Mouse (Mus musculus): ENCODE results near the gene Rtn4ip1. TPM values are rescaled to one million over a fixed set of nuclear protein-coding genes. Genes with fewer than 3 reads are reported as not detected.
"Not testable (repeated sequence)": the region's sequence is repeated elsewhere in the genome, so short reads cannot be mapped to it uniquely, and the experiment has no call there.

Rtn4ip1 gene
- total RNA-seq, 2 experiments from 2014 or later = 27.5 to 29.7 TPM

DNA sequence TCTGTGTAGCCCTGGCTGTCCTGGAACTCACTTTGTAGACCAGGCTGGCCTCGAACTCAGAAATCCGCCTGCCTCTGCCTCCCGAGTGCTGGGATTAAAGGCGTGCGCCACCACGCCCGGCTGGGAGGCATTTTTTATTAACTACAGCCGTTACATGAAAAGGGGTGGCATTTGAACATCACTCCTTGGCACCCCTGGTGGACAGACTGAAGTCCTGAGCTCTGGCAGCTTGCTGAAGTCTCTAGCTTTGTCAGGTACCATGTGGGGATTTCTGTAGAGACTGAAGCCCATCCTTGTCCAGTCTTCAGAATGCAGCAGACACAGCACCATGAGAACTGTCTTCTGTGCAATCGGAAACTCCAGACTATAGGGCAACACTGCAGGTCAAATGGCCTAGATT, 24.2 kb downstream of the Rtn4ip1 start:
- not testable (repeated sequence) for DNase-seq (ENCODE audit: low spot score in 2 of 2)

DNA sequence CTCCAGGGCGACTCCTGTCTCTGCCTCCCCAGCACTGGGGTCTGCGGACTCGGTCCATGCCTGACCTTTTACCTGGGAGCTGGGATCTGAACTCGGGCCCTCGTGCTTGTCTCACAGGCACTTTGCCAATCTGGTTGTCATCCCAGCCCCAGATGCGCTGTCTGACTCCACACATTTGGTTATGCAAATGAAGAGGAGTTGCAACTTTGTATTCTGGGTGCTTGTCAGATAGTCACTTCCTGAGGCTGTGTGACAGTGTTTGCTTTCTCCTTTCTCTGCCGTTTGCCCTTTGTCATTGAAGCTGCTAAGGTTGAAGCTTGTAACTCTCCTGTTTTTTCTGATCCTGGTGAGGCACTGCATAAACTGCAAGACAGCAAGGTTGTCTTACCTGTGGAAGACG, 26.1 kb downstream of the Rtn4ip1 start:
- DNase-seq (ENCODE audit: low spot score in 2 of 2) = no peak

DNA sequence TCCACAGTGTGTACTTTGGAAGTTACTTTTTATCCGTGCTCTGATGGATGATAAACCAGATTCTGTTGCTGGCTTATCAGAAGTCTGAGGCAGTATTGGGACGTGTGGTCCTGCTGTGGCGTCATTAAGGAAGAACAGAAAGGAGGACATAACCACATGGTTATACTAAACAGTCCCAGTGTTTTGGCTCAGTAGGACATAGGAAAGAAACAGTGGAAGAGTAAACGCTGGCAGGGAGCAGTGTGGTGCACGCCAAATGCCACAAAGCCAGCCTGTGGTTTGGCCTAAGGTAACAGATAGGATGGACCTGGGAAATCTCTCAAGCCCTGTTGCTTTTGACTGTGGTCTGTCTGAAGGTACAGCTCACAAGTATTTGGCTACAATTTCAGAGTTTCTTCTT, 27.0 kb downstream of the Rtn4ip1 start:
- no peak for DNase-seq (ENCODE audit: low spot score in 2 of 2)

DNA sequence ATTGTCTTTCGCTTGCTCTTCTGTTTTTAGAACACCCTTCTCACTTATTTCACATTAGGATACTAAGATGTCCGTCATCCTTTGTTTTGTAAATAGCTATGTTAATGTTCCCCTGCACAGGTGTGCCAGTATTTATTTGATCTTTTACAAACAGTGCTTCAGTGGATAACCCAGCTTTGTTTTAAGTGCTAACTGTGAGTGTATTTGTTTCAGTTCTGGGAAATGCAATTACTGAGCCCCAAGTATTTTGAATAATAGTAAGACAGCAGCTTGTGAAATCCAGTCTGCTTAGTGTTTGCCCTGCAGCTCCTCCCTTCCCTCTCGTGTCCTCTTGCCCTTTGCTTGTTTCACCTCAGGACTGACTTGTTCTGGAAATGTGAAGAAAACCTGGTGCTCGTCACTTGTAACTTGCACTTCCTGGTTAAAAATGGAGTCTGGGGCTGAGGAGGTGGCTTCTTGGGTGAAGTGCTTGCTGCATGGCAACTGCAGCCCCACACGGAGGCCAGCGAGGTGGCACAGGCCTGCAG, 37.6 kb downstream of the Rtn4ip1 start:
- no peak for DNase-seq (ENCODE audit: low spot score in 2 of 2)

DNA sequence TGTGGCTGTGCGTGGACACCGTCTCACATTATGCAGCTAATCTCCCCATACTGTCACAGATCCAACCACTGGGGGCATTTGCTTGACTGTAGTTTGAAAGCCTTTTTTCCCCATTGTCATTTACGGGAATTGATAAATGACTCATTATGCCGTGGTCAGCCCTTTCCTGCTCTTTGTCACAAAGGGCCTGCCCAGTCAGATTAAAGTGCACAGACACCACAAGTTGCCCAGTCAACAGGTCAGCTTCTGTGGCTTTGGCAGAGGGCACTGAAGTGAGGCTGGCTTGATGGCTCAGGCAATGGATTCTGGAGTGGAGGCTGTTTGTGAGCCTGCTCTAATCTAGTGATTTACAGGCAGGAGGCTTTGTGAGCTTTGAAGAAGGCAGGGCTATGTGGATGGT, 42.1 kb downstream of the Rtn4ip1 start:
- no peak for DNase-seq (ENCODE audit: low spot score in 2 of 2)

DNA sequence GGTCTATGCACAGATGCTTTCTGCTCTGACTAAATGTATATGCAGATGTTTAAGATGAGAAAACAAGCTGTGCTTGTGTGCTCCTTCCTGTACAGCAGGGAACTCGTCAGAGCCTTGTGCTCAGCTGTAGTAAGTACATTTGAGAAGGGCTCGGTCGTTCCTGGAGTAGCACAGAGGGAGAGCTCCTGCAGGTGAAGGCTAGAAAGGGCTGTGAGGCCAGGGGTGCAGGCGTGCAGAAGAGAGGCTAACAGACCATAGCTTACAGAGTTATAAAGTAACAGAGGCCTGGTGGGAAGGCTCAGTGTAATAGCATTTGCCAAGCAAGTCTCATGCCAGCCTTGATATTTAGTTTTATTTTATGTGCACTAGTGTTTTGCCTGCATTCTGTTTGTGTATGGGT, 43.8 kb downstream of the Rtn4ip1 start:
- DNase-seq (ENCODE audit: low spot score in 2 of 2) = no peak

DNA sequence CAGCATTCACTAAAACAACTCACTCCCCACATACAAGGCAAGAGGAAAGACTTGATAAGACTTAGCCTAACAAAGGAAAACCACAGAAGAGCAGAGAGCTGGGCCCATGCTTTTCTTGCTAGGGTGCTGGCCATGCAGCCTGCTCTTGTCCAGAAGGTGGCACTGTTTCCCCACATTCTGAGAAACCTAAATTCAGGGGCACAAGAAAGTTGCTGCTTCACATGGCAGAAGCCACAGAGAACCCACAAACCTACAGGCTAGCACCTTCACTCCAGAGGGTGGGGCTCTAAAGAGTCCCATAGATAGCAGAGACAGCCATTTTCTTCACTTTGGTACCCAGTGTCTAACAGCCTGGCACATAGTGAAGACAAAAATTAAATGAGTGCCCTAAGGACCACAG, 52.3 kb downstream of the Rtn4ip1 start:
- peak; percentile 51 to 57 for DNase-seq (ENCODE audit: low spot score in 2 of 2)

DNA sequence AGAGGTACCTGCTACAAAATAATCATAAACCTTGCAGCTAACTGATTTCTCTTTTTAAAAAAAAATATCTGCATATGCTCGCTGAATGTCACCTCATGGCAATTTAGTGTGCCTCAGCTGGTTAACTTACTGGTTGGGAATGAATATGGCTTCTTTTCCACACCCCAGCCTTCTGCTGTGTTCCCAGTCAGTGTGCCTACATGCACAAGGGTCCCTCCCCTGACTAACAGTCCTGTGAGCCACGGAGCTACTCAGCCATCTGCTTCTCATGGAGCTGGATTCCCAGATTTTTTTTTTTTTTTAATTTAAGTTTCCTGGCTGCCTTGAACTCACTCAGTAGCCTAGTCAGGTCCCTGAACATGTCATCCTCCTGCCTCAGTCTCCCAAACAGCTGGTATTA, 63.3 kb downstream of the Rtn4ip1 start:
- DNase-seq (ENCODE audit: low spot score in 2 of 2) = no peak

DNA sequence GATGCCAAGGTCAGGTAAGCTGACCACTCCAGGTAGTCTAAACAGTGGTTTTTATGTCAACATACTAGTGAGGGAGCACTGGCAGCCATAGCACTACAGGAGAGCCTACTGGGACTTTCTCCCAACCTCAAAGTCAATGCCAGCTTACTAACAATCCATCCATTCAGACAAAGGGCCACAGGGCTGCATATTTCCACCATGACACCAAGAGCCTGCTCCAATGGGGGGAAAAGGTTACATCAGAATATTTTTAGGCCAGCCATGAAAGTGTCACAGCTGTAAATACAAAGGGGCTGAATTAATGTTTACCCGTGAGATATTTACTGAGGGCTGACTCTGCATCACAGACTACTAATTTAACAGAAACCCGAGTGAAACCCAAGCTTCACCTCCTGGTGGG, 71.6 kb downstream of the Rtn4ip1 start:
- no peak for DNase-seq (ENCODE audit: low spot score in 2 of 2)

DNA sequence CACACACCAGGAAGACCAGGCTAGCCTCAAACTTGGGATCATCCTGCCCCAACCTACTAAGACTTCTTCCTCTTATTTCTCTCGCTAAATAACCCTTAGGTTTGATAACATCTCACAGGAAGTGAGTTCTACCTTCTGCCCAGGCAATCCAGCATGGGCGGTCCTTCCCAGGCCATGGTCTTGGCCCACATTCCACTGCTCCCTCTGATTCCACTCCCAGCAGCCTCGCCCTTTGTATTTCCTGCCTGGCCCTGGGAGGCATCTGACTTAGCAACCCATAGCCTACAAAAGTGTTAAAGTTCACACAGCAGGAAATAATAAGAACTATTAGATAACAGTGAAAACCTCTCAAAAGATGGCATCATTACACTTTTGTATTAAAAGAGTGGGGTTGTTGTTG, 75.7 kb downstream of the Rtn4ip1 start:
- DNase-seq (ENCODE audit: low spot score in 2 of 2) = no peak

DNA sequence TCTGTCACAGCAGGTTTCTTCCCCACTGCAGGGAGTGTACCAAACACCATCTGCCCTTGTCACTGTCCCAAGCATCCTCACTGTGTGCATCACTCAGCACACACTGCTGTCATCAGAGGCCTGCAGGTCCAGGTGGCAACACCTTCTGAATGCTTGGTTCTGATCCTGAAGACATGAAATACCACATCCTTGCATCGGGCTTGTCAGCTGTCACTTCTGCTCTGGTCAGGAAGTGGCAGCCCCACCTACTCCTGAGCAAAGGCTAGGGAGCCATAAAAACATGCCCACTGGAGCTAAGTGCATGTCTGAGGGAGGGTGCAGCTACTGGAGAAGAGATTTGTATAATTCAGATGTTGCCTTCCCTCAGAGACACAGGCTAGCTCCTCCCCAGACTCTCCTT, 78.5 kb downstream of the Rtn4ip1 start:
- no peak for DNase-seq (ENCODE audit: low spot score in 2 of 2)

DNA sequence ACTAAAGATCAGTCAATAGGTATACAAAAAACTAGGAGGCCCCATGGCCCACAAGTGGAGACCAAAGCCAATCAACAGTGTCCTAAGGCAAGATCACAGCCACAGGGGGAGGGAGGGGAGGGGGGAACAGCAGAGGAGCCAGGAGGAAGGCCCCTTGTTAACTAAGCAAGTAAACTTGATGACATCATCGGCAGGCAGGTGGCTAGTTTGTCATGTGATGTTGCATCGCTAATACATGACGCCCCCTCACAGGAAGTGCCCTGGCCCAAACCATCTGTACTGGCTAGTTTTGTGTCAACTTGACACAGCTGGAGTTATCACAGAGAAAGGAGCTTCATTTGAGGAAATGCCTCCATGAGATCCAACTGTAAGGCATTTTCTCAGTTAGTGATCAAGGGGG, 79.1 kb downstream of the Rtn4ip1 start:
- not testable (repeated sequence) for DNase-seq (ENCODE audit: low spot score in 2 of 2)

DNA sequence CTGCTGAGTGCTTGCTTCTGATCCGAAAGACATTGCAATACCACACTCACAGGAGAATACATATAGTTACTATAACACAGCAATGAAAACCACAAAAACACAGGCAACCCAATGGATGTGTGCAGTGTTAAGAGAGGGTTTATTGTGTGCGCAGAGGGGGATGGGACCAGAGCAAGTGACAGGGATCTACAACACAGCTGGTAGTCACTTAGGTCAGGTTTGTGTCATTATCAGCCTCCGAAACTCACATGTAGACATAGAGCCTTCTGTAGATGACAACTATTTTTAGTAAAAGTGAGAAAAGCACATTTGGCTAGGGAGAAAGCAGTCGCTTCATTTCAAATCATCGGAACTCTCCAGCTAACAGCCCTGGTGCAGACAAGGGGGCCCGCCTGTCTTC, 80.9 kb downstream of the Rtn4ip1 start:
- no peak for DNase-seq (ENCODE audit: low spot score in 2 of 2)

DNA sequence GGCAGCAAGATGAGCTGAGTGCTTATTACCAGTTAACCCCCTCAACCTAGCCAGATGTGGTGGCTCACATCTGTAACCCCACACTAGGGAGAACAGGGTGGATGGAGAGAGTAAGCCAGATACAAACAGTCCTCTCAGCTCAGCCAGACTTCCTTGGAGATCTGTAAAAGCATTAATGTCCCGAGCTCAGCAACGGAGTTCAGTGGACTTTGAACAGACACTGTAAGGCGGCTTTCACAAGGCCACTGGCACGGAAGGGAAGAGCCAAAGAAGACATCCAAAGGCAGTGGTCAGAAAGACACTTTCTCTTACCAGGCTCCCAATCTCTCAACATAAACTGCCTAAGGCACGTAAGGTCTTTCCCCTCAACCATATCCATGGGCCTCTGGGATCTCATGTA, 81.6 kb downstream of the Rtn4ip1 start:
- no peak for DNase-seq (ENCODE audit: low spot score in 2 of 2)

DNA sequence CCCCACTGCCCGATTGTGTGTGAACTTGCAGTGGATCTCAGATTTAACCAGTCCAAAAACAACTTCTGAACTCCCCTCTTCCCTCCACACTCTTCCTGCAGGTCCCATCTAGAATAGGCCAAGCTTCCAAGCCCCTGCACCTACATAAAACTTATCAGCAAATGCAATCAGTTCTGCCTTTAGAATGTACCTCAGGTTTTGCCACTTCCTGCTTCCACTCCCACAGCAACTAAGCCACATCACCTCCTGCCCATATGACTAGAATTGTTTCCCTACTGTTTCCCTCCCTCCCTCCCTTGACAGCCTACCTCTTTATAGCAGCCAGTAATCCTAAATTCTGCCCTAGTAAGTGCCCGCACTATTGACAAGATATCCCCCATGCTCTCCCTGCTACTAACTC, 82.3 kb downstream of the Rtn4ip1 start:
- no peak for DNase-seq (ENCODE audit: low spot score in 2 of 2)

DNA sequence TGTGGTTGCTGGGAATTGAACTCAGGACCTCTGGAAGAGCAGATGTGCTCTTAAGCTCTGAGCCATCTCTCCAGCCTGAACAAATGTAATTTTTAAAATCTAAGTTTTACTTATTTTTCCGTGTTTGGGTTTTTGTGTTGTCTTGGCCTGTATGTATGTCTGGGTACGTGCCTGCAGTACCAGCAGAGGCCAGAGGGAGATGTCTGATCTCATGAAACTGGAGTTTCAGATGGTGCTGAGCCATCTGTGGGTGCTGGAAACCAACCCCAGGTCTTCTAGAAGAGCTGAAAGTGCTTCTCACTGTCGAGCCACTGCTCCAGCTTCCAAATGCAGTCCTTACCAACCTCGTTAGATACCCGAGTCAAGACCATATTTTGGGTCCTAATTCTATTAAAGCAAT, 89.7 kb downstream of the Rtn4ip1 start:
- no peak for DNase-seq (ENCODE audit: low spot score in 2 of 2)

DNA sequence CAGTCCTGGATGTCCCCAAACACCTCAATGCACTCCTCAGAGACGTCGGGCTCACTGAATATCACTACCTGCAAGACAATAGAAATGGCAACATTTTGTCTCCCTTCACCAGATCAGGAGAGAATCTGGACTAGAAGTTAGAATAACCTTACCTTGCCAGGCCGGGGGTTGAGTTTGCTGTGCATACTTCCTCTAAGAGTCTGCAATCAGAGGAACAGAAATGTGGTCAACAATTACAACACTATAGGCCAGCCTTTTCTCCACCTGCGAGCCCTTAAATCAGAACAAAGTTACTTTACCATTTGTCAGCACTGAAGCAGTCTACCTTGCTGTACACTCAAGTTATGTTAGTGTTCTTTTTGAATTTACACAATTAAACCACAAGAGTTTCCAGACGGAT, 90.9 kb downstream of the Rtn4ip1 start:
- no peak for DNase-seq (ENCODE audit: low spot score in 2 of 2)

DNA sequence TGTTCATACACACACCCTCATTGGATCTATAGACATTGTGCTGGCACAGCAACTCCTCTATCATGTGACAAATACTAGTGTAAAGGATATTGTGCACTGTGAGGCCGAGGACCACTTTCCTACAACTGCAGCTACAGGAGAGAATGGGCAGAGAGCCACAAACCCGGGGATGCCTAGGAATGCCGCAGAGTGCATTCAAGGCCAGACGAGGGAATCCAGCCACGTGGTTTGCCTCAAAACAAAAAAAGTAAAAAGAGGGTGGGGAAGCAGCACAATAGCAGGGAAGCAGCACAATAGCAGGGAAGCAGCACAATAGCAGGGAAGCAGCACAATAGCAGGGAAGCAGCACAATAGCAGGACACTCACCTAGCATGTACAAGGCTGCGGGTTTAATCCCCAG, 91.6 kb downstream of the Rtn4ip1 start:
- no peak for DNase-seq (ENCODE audit: low spot score in 2 of 2)

DNA sequence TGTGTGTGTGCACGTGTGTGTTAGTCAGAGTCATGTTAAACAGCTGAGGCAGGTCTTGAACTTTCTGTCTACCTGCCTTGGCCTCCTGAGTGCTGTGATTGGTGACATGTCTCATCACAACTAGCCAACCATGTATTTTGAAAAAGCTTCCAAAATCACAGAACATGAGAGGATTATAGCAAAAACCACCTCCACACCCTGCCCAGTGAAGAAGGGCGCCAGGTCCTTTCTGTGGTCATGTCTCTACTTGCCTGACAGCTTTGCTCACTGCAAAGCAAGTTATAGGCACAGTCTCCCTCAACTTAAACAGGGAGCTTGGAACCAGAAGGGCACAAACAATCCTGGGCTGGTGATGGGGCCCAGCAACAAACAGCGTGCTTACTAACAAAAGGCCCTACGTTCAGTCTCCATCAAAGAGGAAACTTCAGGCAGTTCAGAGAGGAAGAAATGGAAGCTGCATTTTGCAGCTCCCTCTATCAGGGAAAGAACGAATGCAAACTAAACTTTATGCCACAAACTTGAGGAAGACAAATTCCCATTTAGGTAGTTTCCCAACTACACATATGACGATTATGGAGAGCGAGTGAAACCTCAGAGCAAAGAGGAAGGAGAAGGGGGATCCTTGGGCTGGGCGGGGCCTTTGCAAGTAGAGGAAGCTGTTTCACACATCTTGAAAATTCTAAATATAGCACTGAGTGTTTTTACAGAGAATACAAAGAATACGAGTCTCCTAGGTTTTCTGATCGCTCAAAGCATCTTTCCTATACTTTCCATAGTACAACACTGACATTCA, 94.4 kb downstream of the Rtn4ip1 start:
- no peak for DNase-seq (ENCODE audit: low spot score in 2 of 2)

DNA sequence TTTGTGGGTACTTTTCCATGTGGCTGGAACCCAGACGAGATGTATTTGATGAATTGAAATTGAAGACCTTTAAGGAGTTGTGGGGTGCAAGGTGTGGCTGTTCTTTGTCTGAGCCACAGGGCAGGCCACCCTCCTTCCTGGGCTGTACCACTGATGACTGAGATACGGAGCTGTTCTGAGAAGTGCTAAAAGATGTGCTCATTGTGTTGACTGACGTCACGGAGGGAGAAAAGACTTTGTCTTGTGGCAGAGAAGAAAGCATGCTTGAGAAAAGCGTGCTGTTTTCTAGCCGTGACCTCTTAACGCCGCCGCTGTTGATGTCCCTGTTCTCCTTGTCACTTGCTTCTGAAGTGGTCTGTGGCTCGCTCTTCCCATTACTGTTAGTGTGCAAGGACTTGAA, 95.7 kb downstream of the Rtn4ip1 start:
- no peak for DNase-seq (ENCODE audit: low spot score in 2 of 2)

DNA sequence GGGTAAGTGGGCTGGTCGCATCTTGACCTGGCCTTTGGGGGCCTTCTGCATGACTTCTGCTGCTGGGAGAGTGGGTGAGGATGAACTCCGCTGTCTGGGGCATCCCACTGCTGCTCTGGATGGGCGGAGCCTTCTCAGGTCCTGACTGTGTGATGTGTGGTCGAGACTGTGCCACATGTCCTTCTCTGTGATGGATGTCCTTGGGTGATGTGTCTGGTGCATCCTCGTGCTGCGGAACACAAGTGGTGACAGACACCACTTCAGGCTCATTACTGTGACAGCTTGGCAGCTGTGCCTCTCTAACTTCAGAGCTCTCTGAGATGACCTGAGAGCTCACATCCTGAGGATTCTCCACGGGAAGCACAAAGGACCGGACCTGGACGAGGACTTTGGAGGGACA, 96.4 kb downstream of the Rtn4ip1 start:
- DNase-seq (ENCODE audit: low spot score in 2 of 2) = no peak

DNA sequence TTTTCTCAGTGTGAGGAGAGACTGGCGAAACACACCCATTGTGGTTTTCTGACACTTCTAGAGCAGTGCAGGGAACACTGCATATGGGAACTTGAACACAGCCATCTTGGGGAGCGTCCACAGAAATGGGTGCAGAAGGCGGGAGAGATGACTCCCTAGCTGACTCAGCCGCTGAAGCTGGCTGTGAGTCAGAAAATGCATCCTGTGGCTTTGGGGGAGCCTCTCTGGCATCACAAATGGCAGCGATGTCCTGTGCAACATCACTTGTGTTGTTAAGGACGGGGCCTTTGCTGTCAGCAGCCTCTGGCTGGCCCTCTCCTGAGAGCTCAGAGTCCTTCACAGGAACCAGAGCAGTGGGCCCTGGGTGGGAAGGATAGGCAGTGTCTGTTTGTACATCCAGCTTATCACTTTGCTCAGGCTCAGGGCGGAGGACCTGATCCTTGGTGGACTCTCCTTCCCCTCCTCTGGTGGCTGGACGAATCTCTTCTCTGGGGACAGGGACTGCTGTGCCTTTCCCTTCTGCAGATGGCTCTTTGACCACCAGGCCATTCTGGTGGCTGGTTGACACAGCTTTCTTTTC, 97.0 kb downstream of the Rtn4ip1 start:
- DNase-seq (ENCODE audit: low spot score in 2 of 2) = no peak

Data from adrenal gland, adult 18-20 months (tissue).